8 mouse cellular contexts compared by ENCODE assay signal in genomic region chr10:99261151-99261635, GRCm38 (mm10). TPM values are rescaled to one million over a fixed set of nuclear protein-coding genes. Genes with fewer than 3 reads are reported as not detected.
DNase-seq lines count a peak whose midpoint lies in the region; ATAC-seq and TF ChIP-seq lines count a peak whose summit lies in the region.

No protein-coding gene starts in this region.

- H3K9ac ChIP-seq in forebrain, embryonic 16.5 days (replicated peaks; ENCODE audit: low read depth, low read length) = peak overlapping the region; percentile 82
- H3K9ac ChIP-seq in midbrain, embryonic 12.5 days (replicated peaks) = peak overlapping the region; percentile 77
- peak overlapping the region; percentile 91 for H3K9ac ChIP-seq in stomach, postnatal 0 days (ENCODE audit: low read length)

- peak overlapping the region; percentile 91 for H3K27ac ChIP-seq in forebrain, embryonic 16.5 days (ENCODE audit: low read length)
- peak overlapping the region; percentile 89 for H3K27ac ChIP-seq in midbrain, embryonic 12.5 days (replicated peaks)
- H3K27ac ChIP-seq in stomach, postnatal 0 days (replicated peaks) = peak overlapping the region; percentile 98

- intact Hi-C loops in gastrocnemius, postnatal 14 days (cut with DNase I; ENCODE audit: low total_unique reads) = no loop called here

- H3K4me3 ChIP-seq in forebrain, embryonic 16.5 days (replicated peaks; ENCODE audit: low read length) = peak overlapping the region; percentile 70
- peak overlapping the region; percentile 68 for H3K4me3 ChIP-seq in midbrain, embryonic 12.5 days
- peak overlapping the region; percentile 77 for H3K4me3 ChIP-seq in stomach, postnatal 0 days (ENCODE audit: low read depth, low read length)

- no peak for TF ChIP-seq CTCF in stomach, postnatal 0 days (IDR thresholded peaks at IDR 0.05; ENCODE audit: low read depth)

- H3K27me3 ChIP-seq in forebrain, embryonic 16.5 days (replicated peaks; ENCODE audit: control insufficient read depth, insufficient read depth, low read length) = no peaks in the 10 kb centered on the region; the same call in 1 of the 2 replicates
- peaks cover 33% of the 10 kb centered on the region for H3K27me3 ChIP-seq in midbrain, embryonic 12.5 days
- H3K27me3 ChIP-seq in stomach, postnatal 0 days (ENCODE audit: control insufficient read depth, insufficient read depth, low read length) = no peaks in the 10 kb centered on the region

- peak overlapping the region; percentile 97 for H3K4me2 ChIP-seq in forebrain, embryonic 16.5 days (ENCODE audit: low read length)
- H3K4me2 ChIP-seq in midbrain, embryonic 12.5 days (replicated peaks) = peak overlapping the region; percentile 85
- peak overlapping the region; percentile 61 for H3K4me2 ChIP-seq in stomach, postnatal 0 days (replicated peaks; ENCODE audit: low read depth)

- TF ChIP-seq EP300 in stomach, postnatal 0 days (optimal IDR thresholded peaks at IDR 0.05) = no peak

- WGBS in forebrain, embryonic 16.5 days = under 1% methylated on average over 30 of the region's 30 CpGs
- WGBS in midbrain, embryonic 12.5 days = under 1% methylated on average over 28 of the region's 30 CpGs
- WGBS in stomach, postnatal 0 days = 0% methylated on average over 29 of the region's 30 CpGs

- no peak for ATAC-seq in forebrain, embryonic 16.5 days
- ATAC-seq in midbrain, embryonic 12.5 days (ENCODE audit: low FRiP score, low read depth) = peak; percentile 1
- peak; percentile 11 for ATAC-seq in stomach, postnatal 0 days (ENCODE audit: low FRiP score, low TSS enrichment)

- DNase-seq in layer of hippocampus, adult 11-12 months (ENCODE audit: low spot score) = peak; percentile 87
- no peak for DNase-seq in layer of hippocampus, adult 9-10 months (ENCODE audit: low spot score)
- DNase-seq in cerebellum, adult 11-12 months = peak; percentile 83
- DNase-seq in left cerebral cortex, adult 18-20 months (ENCODE audit: low spot score in 2 of 2) = peak; percentile 89 to 90
- no peak for DNase-seq in stomach, postnatal 0 days (ENCODE audit: low spot score)
- no peak for DNase-seq in gastrocnemius, postnatal 14 days

- peaks cover 22% of the 10 kb centered on the region for H3K4me1 ChIP-seq in forebrain, embryonic 16.5 days (replicated peaks; ENCODE audit: control insufficient read depth, insufficient read depth, low read length)
- peaks cover 35% of the 10 kb centered on the region for H3K4me1 ChIP-seq in midbrain, embryonic 12.5 days
- no peaks in the 10 kb centered on the region; the same call in 1 of the 2 replicates for H3K4me1 ChIP-seq in stomach, postnatal 0 days (replicated peaks; ENCODE audit: control insufficient read depth, insufficient read depth)

- no peaks in the 10 kb centered on the region for H3K9me3 ChIP-seq in forebrain, embryonic 16.5 days (ENCODE audit: control insufficient read depth, low read length)
- no peaks in the 10 kb centered on the region for H3K9me3 ChIP-seq in midbrain, embryonic 12.5 days
- no peaks in the 10 kb centered on the region for H3K9me3 ChIP-seq in stomach, postnatal 0 days (ENCODE audit: control insufficient read depth, low read length)

- no peaks in the 10 kb centered on the region for H3K36me3 ChIP-seq in forebrain, embryonic 16.5 days (ENCODE audit: control insufficient read depth, insufficient read depth)
- H3K36me3 ChIP-seq in midbrain, embryonic 12.5 days = no peaks in the 10 kb centered on the region
- no peaks in the 10 kb centered on the region for H3K36me3 ChIP-seq in stomach, postnatal 0 days (ENCODE audit: control insufficient read depth, insufficient read depth, low read length)

RNA-seq across cellular contexts. Expression of gene Dusp6, which starts 1.8 kb away (rescaled TPM):
- polyA plus RNA-seq in forebrain, embryonic 16.5 days (2015; fragmentation: Nextera tagmentation; extraction: Ambion mirVana) = 37.0 and 44.1 TPM in 2 replicates
- total RNA-seq in left cerebral cortex, adult 18-20 months (2021) = 100 to 1,000 TPM; 103 to 116 TPM
- polyA plus RNA-seq in midbrain, embryonic 12.5 days (2016; fragmentation: Nextera tagmentation; extraction: Ambion mirVana) = 23.9 and 24.3 TPM in 2 replicates
- 17.4 and 18.7 TPM in 2 replicates for polyA plus RNA-seq in stomach, postnatal 0 days (2015; fragmentation: Nextera tagmentation; extraction: Ambion mirVana)
- total RNA-seq in gastrocnemius, postnatal 14 days (2021) = 10 to 100 TPM; 26.7 to 27.7 TPM

Comparison
In these comparisons a context has a peak if more than half of its experiments do, and no peak if none do; other contexts are left out.
1. DNase-seq: peak in layer of hippocampus, adult 11-12 months (single experiment), cerebellum, adult 11-12 months (single experiment) and left cerebral cortex, adult 18-20 months (2 of 2); none in layer of hippocampus, adult 9-10 months (single experiment), stomach, postnatal 0 days (single experiment) and gastrocnemius, postnatal 14 days (single experiment).
2. Peak in every context shown above with its lines, with median percentiles within 50 percentile points of each other: H3K27ac ChIP-seq, H3K4me2 ChIP-seq, H3K4me3 ChIP-seq and H3K9ac ChIP-seq.